Comparison of ENCODE assay signal across 9 mouse cellular contexts in genomic region chr6:124779984-124780416, GRCm38 (mm10). TPM values are rescaled to one million over a fixed set of nuclear protein-coding genes. Genes with fewer than 3 reads are reported as not detected.
DNase-seq lines count a peak whose midpoint lies in the region; ATAC-seq and TF ChIP-seq lines count a peak whose summit lies in the region.
"Had no signal": no experiment of that assay in that cellular context is flagged by ENCODE, and none has a peak within 500 bp of the region (broad histone marks: within the 10 kb centered on the region; RNA-seq: fewer than 3 reads in every experiment).

No protein-coding gene starts in this region.

- no peaks in the 10 kb centered on the region for H3K36me3 ChIP-seq in heart, postnatal 0 days (replicated peaks; ENCODE audit: control insufficient read depth, insufficient read depth, low read length)
- H3K36me3 ChIP-seq in embryonic facial prominence, embryonic 11.5 days (replicated peaks; ENCODE audit: control insufficient read depth, insufficient read depth, low read depth, low read length) = no peaks in the 10 kb centered on the region
- no peaks in the 10 kb centered on the region for H3K36me3 ChIP-seq in kidney, embryonic 16.5 days (ENCODE audit: insufficient read depth, low read length)
- no peaks in the 10 kb centered on the region for H3K36me3 ChIP-seq in midbrain, postnatal 0 days (ENCODE audit: insufficient read depth, low read length)

- no peak for DNase-seq in heart, postnatal 0 days (ENCODE audit: low spot score)
- no peak for DNase-seq in heart, postnatal 4 days
- DNase-seq in embryonic facial prominence, embryonic 11.5 days (ENCODE audit: low spot score) = no peak
- no peak for DNase-seq in midbrain, postnatal 0 days (ENCODE audit: low spot score)
- DNase-seq in retina, embryonic 14.5 days (ENCODE audit: low spot score) = no peak
- DNase-seq in left cerebral cortex, adult 11 months (ENCODE audit: low spot score) = no peak

- no peak overlapping the region for H3K27ac ChIP-seq in heart, postnatal 0 days (ENCODE audit: low read depth)
- H3K27ac ChIP-seq in embryonic facial prominence, embryonic 11.5 days (replicated peaks; ENCODE audit: low read depth, low read length) = no peak overlapping the region
- no peak overlapping the region for H3K27ac ChIP-seq in kidney, embryonic 16.5 days (ENCODE audit: low read length)
- H3K27ac ChIP-seq in midbrain, postnatal 0 days (ENCODE audit: low read depth, low read length) = no peak overlapping the region

- H3K4me3 ChIP-seq in heart, postnatal 0 days (ENCODE audit: low read depth, low read length) = peak overlapping the region; percentile 33
- peak overlapping the region; percentile 22 for H3K4me3 ChIP-seq in embryonic facial prominence, embryonic 11.5 days (ENCODE audit: low read depth, low read length)
- peak overlapping the region; percentile 45 for H3K4me3 ChIP-seq in kidney, embryonic 16.5 days (ENCODE audit: low read length)
- H3K4me3 ChIP-seq in midbrain, postnatal 0 days (ENCODE audit: low read depth, low read length) = peak overlapping the region; percentile 22

- no peaks in the 10 kb centered on the region for H3K9me3 ChIP-seq in heart, postnatal 0 days (replicated peaks; ENCODE audit: control insufficient read depth, low read length)
- no peaks in the 10 kb centered on the region for H3K9me3 ChIP-seq in embryonic facial prominence, embryonic 11.5 days (replicated peaks; ENCODE audit: control insufficient read depth, low read length)
- H3K9me3 ChIP-seq in kidney, embryonic 16.5 days (ENCODE audit: low read length) = no peaks in the 10 kb centered on the region
- no peaks in the 10 kb centered on the region for H3K9me3 ChIP-seq in midbrain, postnatal 0 days (ENCODE audit: low read length)

- TF ChIP-seq EP300 in heart, postnatal 0 days (IDR thresholded peaks at IDR 0.05; ENCODE audit: low read depth) = no peak

- no peak; the same call in 1 of the 2 replicates for ATAC-seq in heart, postnatal 0 days (ENCODE audit: insufficient read depth, low read depth)
- ATAC-seq in embryonic facial prominence, embryonic 11.5 days (replicated peaks; ENCODE audit: insufficient number of reproducible peaks, low FRiP score, low TSS enrichment, low read depth) = no peak
- ATAC-seq in kidney, embryonic 16.5 days (ENCODE audit: low FRiP score, low TSS enrichment) = 0 out of 2 replicates have a peak, but pooled peaks have one; percentile 21
- ATAC-seq in midbrain, postnatal 0 days (ENCODE audit: low FRiP score) = peak; percentile 47; the same call in 1 of the 2 replicates
- ATAC-seq in frontal cortex, adult (ENCODE audit: low TSS enrichment) = no peak

- no peak for TF ChIP-seq CTCF in heart, postnatal 0 days (IDR thresholded peaks at IDR 0.05; ENCODE audit: low read depth)
- peak; percentile 38 for TF ChIP-seq CTCF in midbrain, postnatal 0 days (IDR thresholded peaks at IDR 0.05)

- 8% methylated on average over 10 of the region's 10 CpGs for WGBS in heart, postnatal 0 days
- 6% methylated on average over 10 of the region's 10 CpGs for WGBS in embryonic facial prominence, embryonic 11.5 days
- WGBS in kidney, embryonic 16.5 days = 6% methylated on average over 10 of the region's 10 CpGs
- WGBS in midbrain, postnatal 0 days = 5% methylated on average over 10 of the region's 10 CpGs

- 0 out of 2 replicates have a peak, but pooled peaks cover 6% of the 10 kb centered on the region for H3K27me3 ChIP-seq in heart, postnatal 0 days (ENCODE audit: control insufficient read depth, insufficient read depth, low read length)
- H3K27me3 ChIP-seq in embryonic facial prominence, embryonic 11.5 days (ENCODE audit: control insufficient read depth, insufficient read depth, low read length) = peaks cover 2% of the 10 kb centered on the region
- no peaks in the 10 kb centered on the region for H3K27me3 ChIP-seq in kidney, embryonic 16.5 days (ENCODE audit: insufficient read depth, low read length)
- H3K27me3 ChIP-seq in midbrain, postnatal 0 days (ENCODE audit: insufficient read depth, low read length) = 0 out of 2 replicates have a peak, but pooled peaks cover 4% of the 10 kb centered on the region

- H3K4me1 ChIP-seq in heart, postnatal 0 days (ENCODE audit: control insufficient read depth, insufficient read depth) = peaks cover 6% of the 10 kb centered on the region; the same call in 1 of the 2 replicates
- H3K4me1 ChIP-seq in embryonic facial prominence, embryonic 11.5 days (ENCODE audit: control insufficient read depth, insufficient read depth, low read length) = peaks cover 4% of the 10 kb centered on the region; the same call in 1 of the 2 replicates
- H3K4me1 ChIP-seq in kidney, embryonic 16.5 days (ENCODE audit: insufficient read depth, low read length) = peaks cover 21% of the 10 kb centered on the region
- no peaks in the 10 kb centered on the region; the same call in 1 of the 2 replicates for H3K4me1 ChIP-seq in midbrain, postnatal 0 days (ENCODE audit: insufficient read depth, low read length)

- peak overlapping the region; percentile 65 for H3K4me2 ChIP-seq in heart, postnatal 0 days (ENCODE audit: low read depth, low read length)
- peak overlapping the region; percentile 47 for H3K4me2 ChIP-seq in embryonic facial prominence, embryonic 11.5 days (ENCODE audit: low read depth, low read length)
- H3K4me2 ChIP-seq in kidney, embryonic 16.5 days (replicated peaks; ENCODE audit: low read depth, low read length) = peak overlapping the region; percentile 70
- H3K4me2 ChIP-seq in midbrain, postnatal 0 days (ENCODE audit: low read depth, low read length, poor library complexity, severe bottlenecking) = peak overlapping the region; percentile 48

- H3K9ac ChIP-seq in heart, postnatal 0 days (replicated peaks; ENCODE audit: low read depth, low read length) = no peak overlapping the region
- H3K9ac ChIP-seq in embryonic facial prominence, embryonic 11.5 days (replicated peaks; ENCODE audit: low read length) = peak overlapping the region; percentile 29; the same call in 1 of the 2 replicates
- peak overlapping the region; percentile 60 for H3K9ac ChIP-seq in kidney, embryonic 16.5 days (replicated peaks; ENCODE audit: low read length)
- H3K9ac ChIP-seq in midbrain, postnatal 0 days (replicated peaks; ENCODE audit: low read length, poor library complexity, severe bottlenecking) = peak overlapping the region; percentile 14; the same call in 1 of the 2 replicates

RNA-seq across cellular contexts. Expression of gene Lrrc23, which starts 0.5 kb away (rescaled TPM):
- not detected in 2 replicates for total RNA-seq in heart, postnatal 0 days (2014; rRNA removed; ENCODE audit: low replicate concordance)
- polyA plus RNA-seq in heart, postnatal 0 days (2015; fragmentation: Nextera tagmentation; extraction: Ambion mirVana) = 0.95 TPM in 1 of 2 replicates, not detected in the other
- under 1 TPM in 1 of 2 experiments, not detected in 1; 0.52 TPM for total RNA-seq in heart, postnatal 4 days (2021)
- polyA plus RNA-seq in embryonic facial prominence, embryonic 11.5 days (2014; fragmentation: Nextera tagmentation; extraction: Ambion mirVana) = 0.29 and 0.97 TPM in 2 replicates
- polyA plus RNA-seq in kidney, embryonic 16.5 days (2015; fragmentation: Nextera tagmentation; extraction: Ambion mirVana) = 1.0 and 1.2 TPM in 2 replicates
- total RNA-seq in midbrain, postnatal 0 days (2014; rRNA removed) = 12.7 and 12.8 TPM in 2 replicates
- polyA plus RNA-seq in midbrain, postnatal 0 days (2015; fragmentation: Nextera tagmentation; extraction: Ambion mirVana) = 6.1 and 9.0 TPM in 2 replicates
- total RNA-seq: MEL had no signal

RNA-seq across cellular contexts. Expression of gene Eno2, which starts 10.5 kb away (rescaled TPM):
- total RNA-seq in heart, postnatal 0 days (2014; rRNA removed; ENCODE audit: low replicate concordance) = 1.7 and 4.1 TPM in 2 replicates
- polyA plus RNA-seq in heart, postnatal 0 days (2015; fragmentation: Nextera tagmentation; extraction: Ambion mirVana) = 1.3 and 1.5 TPM in 2 replicates
- total RNA-seq in heart, postnatal 4 days (2021) = 10 to 100 TPM; 10.0 to 10.2 TPM
- polyA plus RNA-seq in embryonic facial prominence, embryonic 11.5 days (2014; fragmentation: Nextera tagmentation; extraction: Ambion mirVana) = 4.3 and 4.5 TPM in 2 replicates
- polyA plus RNA-seq in kidney, embryonic 16.5 days (2015; fragmentation: Nextera tagmentation; extraction: Ambion mirVana) = 10.9 and 15.3 TPM in 2 replicates
- total RNA-seq in midbrain, postnatal 0 days (2014; rRNA removed) = 221 and 267 TPM in 2 replicates
- polyA plus RNA-seq in midbrain, postnatal 0 days (2015; fragmentation: Nextera tagmentation; extraction: Ambion mirVana) = 175 and 189 TPM in 2 replicates

RNA-seq across cellular contexts. Expression of gene Atn1, which starts 23.7 kb away (rescaled TPM):
- total RNA-seq in heart, postnatal 0 days (2014; rRNA removed; ENCODE audit: low replicate concordance) = 7.8 and 8.5 TPM in 2 replicates
- polyA plus RNA-seq in heart, postnatal 0 days (2015; fragmentation: Nextera tagmentation; extraction: Ambion mirVana) = 5.4 and 6.0 TPM in 2 replicates
- total RNA-seq in heart, postnatal 4 days (2021) = 10 to 100 TPM; 61.0 to 70.5 TPM
- polyA plus RNA-seq in embryonic facial prominence, embryonic 11.5 days (2014; fragmentation: Nextera tagmentation; extraction: Ambion mirVana) = 9.0 and 9.6 TPM in 2 replicates
- polyA plus RNA-seq in kidney, embryonic 16.5 days (2015; fragmentation: Nextera tagmentation; extraction: Ambion mirVana) = 16.4 and 20.2 TPM in 2 replicates
- total RNA-seq in midbrain, postnatal 0 days (2014; rRNA removed) = 30.7 and 38.0 TPM in 2 replicates
- polyA plus RNA-seq in midbrain, postnatal 0 days (2015; fragmentation: Nextera tagmentation; extraction: Ambion mirVana) = 25.5 and 30.4 TPM in 2 replicates

RNA-seq across cellular contexts. Expression of gene Gm45234, which starts 24.2 kb away (rescaled TPM):
- not detected in 2 replicates for total RNA-seq in heart, postnatal 0 days (2014; rRNA removed; ENCODE audit: low replicate concordance)
- polyA plus RNA-seq in heart, postnatal 0 days (2015; fragmentation: Nextera tagmentation; extraction: Ambion mirVana) = not detected in 2 replicates
- 1 to 10 TPM in 1 of 2 experiments, not detected in 1; 2.1 TPM for total RNA-seq in heart, postnatal 4 days (2021)
- polyA plus RNA-seq in embryonic facial prominence, embryonic 11.5 days (2014; fragmentation: Nextera tagmentation; extraction: Ambion mirVana) = not detected in 2 replicates
- 0.14 TPM in 1 of 2 replicates, not detected in the other for polyA plus RNA-seq in kidney, embryonic 16.5 days (2015; fragmentation: Nextera tagmentation; extraction: Ambion mirVana)
- total RNA-seq in midbrain, postnatal 0 days (2014; rRNA removed) = not detected in 2 replicates
- polyA plus RNA-seq in midbrain, postnatal 0 days (2015; fragmentation: Nextera tagmentation; extraction: Ambion mirVana) = not detected in 2 replicates
- total RNA-seq: MEL had no signal

RNA-seq across cellular contexts. Expression of gene Spsb2, which starts 28.5 kb away (rescaled TPM):
- total RNA-seq in heart, postnatal 0 days (2014; rRNA removed; ENCODE audit: low replicate concordance) = 5.9 and 17.6 TPM in 2 replicates
- polyA plus RNA-seq in heart, postnatal 0 days (2015; fragmentation: Nextera tagmentation; extraction: Ambion mirVana) = 7.0 and 7.7 TPM in 2 replicates
- total RNA-seq in heart, postnatal 4 days (2021) = 1 to 10 TPM; 3.5 to 4.4 TPM
- polyA plus RNA-seq in embryonic facial prominence, embryonic 11.5 days (2014; fragmentation: Nextera tagmentation; extraction: Ambion mirVana) = 4.7 and 4.8 TPM in 2 replicates
- polyA plus RNA-seq in kidney, embryonic 16.5 days (2015; fragmentation: Nextera tagmentation; extraction: Ambion mirVana) = 20.9 and 21.5 TPM in 2 replicates
- total RNA-seq in midbrain, postnatal 0 days (2014; rRNA removed) = 5.9 and 9.3 TPM in 2 replicates
- polyA plus RNA-seq in midbrain, postnatal 0 days (2015; fragmentation: Nextera tagmentation; extraction: Ambion mirVana) = 10.2 and 10.9 TPM in 2 replicates

Comparison
In these comparisons a context has a peak if more than half of its experiments do, and no peak if none do; other contexts are left out.
1. ATAC-seq: peak in kidney, embryonic 16.5 days (single experiment) and midbrain, postnatal 0 days (single experiment); none in heart, postnatal 0 days (single experiment), embryonic facial prominence, embryonic 11.5 days (single experiment) and frontal cortex, adult (single experiment).
2. RNA of gene Eno2, which starts 10.5 kb away (polyA plus RNA-seq): 175 to 189 TPM in midbrain, postnatal 0 days; 10.9 to 15.3 TPM in kidney, embryonic 16.5 days, 4.3 to 4.5 TPM in embryonic facial prominence, embryonic 11.5 days and 1.3 to 1.5 TPM in heart, postnatal 0 days; every median in the first group is over 10 times any median in the second.
3. Peak in every context shown above with its lines, with median percentiles within 50 percentile points of each other: H3K4me2 ChIP-seq and H3K4me3 ChIP-seq.